Mouse (Mus musculus) heart, adult 18-20 months (tissue): ENCODE results near the gene Gng11. TPM values are rescaled to one million over a fixed set of nuclear protein-coding genes. Genes with fewer than 3 reads are reported as not detected.

Experiments used
- DNase-seq, 2 experiments: peaks; one replicate each; pipeline ENCODE4 v3.0.0; 2021 to 2022; ENCODE audit warnings: mixed read lengths in 1 of 2
- long read RNA-seq, 2 experiments: library from polyadenylated mRNA; stranded (forward); transcript quantifications; one replicate each; pipeline ENCODE4 v2.0.0; 2021
- total RNA-seq, 2 experiments: library from RNA; stranded (reverse); gene quantifications; 2 replicates each; pipeline ENCODE4 v1.2.3; 2021

Gng11 gene
- total RNA-seq, result 10 to 100 TPM; 46.4 to 64.5 TPM
- long read RNA-seq, experiment 1, transcript Gng11-201 (2 exons, 919 nt), result major isoform, 84 of 108 reads
- long read RNA-seq, experiment 1, partial matches to known transcripts, result 24 of 108 reads
- long read RNA-seq, experiment 1, other reads (novel, unspliced or antisense), result 0 of 108 reads
- long read RNA-seq, experiment 2, transcript Gng11-201 (2 exons, 919 nt), result major isoform, 32 of 44 reads
- long read RNA-seq, experiment 2, partial matches to known transcripts, result 12 of 44 reads
- long read RNA-seq, experiment 2, other reads (novel, unspliced or antisense), result 0 of 44 reads

DNA sequence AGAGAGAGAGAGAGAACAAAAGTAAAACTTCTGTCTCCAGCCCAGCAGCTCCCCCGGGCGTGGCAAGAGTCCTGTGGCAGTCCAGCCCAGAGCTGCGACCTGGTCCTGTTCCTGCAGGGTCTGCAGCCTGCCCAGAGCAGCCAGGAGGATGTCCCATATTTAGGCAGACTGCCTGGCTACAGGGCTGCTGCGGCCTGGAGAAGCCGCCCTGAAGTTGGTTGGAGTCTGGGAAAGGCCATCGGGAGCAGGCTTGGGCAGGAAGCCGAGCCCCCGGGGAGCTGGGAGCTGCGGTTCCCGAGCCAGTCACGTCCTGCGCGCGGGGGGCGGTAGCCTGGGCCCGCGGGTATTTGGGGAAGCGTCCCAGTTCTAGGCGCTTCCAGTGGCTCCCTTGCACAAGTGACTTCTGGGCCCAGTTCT, at the start of gene Gng11:
TSS of gene Gng11 (plus strand) at position 15 of the 417 bp plus-strand sequence.
- peak; percentile 87 to 94 for DNase-seq

DNA sequence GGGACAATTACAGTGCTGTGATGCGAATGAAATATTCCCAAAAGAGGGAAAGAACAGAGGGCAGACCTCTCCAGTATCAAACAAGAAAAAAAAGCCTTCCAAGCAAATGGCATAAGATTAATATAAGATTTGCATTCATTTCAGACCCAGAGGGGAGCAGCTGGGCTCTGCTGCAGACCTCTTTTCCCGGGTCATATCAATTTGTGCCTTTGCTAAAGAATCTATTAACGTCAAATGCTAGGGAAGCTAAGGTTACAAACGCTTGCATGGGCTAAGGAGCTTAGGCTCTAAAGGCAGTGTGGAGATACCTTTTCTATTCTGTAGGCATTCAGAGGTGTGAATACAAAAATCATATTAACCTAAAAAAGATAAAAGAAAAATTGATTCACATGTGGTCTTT, 48.7 kb upstream of the Gng11 start:
- no peak for DNase-seq

DNA sequence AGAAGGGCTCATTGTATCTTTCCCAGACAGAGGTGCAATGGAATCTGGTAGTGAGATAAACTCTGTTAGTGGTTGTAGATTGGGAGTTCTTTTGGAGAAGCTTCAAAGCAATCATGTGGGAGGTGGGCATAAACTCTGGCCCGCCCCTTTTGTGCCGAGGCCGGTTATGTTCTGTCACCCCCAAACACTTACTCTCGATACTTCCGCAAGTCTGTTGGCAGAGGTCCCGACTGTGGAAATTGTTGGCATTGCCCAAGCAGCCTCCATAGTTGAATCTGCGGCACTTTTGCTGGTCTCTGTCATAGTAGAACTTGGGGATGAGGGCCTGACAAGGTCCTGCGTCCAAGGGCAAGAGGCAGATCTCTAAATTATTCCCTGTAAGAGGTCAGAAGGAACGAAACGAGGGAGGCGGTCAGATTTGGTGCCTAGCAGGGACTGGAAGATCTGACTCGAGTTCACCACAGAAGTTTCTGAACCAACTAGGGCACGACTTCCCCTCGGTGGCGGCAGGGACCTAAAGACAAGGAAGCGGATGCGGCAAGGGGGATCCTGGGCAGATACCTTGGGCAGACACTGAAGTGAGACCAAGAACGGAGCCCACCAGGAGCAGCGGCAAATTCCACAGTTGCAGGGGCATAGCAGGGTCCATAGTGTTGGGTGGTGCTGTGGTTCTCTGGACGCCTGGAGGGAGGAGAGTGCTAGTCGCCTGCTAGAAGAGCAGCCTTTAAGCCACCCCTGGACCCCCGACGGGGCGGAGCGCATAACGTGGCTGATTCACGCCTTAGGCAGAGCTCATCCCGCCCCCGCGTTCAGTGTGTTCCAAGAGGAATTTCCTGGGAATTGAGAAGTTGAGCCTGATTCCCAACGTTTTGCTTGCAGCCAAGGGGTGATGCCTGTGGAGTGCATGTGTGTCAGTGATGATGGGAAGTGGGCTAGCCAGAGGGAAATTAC, 35.8 kb upstream of the Gng11 start:
- DNase-seq, result peak; percentile 47 to 60

DNA sequence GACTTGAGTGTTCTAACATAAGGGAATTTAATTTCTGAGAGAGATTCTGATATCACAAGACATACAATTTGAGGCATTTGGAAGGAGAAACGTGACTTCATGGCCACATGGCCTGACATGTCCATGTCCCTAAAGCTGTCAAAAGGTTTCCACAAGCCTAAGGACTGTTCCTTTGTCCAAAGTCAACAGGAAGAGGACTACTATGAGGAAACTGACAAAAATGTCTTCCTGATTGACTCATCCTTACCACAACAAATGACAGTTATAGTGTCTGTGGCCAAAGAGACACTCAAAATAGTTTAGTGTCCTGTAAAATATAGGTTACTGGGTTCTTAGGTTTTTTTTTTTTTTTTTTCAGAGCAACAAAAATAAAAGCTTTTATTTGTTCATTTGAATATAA, 30.0 kb upstream of the Gng11 start:
- DNase-seq, result no peak

DNA sequence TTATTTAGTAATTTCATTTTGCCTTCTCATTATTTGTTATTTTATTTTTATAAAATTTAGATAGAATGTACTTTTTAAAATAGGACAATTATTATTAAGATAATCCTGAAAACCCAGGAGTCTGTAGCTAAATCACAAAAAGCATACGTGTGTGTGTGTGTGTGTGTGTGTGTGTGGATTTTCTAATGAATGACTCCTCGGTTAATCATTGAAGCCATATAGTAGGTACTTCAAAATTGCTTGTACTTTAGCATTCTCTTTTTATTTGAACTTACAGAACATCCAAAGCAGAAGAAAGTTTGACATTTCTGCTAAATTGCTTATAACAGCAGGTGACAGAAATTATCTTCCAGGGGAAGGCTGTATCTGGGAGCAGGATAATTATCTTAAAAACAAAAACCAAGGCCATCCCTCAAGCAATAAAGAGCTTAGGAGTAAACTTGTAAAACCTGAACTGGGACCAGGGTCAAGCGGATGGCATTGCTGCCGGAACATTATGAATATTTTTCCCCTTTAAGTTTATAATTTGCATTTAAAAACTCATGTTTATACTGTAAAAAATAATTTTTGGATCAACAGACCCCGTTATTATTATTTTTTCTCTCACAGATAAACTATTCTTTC, 20.9 kb upstream of the Gng11 start:
- DNase-seq, result no peak

DNA sequence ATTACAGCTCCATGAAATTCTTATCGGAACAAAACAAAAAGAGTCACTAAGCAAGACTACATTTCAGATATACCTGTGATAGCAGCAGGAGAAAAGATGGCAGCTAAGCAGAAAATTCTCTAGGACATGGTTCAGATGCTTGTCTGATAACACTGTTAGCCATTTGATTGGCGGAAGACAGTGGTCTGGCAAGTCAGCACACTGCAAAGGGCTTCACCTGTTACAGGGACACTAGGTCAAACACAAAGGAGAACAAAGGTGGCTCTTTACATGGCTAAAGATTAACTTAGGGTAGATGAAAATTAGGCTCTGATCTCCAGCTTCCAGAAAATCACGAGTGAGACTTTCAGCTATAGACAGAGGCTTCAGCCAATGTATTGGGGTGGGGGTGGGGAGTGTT, 15.0 kb upstream of the Gng11 start, which contains the start of gene Tfpi2:
TSS of gene Tfpi2 (minus strand) at position 170 of the 400 bp plus-strand sequence.
- no peak for DNase-seq

DNA sequence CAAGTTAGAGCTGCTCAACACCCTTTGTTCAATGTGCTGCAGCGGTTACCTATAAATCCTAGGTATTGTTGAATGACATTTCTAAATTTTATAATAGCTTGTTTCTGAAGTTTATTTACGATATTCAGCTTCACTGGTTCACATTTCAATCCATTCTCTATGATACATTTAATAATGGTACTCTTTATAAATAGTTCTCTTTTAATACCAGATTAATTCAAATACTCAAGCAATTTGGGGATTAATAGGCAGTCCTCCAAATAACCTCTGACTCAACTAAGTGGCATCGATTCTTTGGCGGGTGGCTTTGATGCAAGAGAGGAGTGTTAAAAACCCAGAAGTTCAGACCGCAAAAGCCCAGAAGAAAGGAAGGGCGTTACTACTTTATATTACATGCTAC, 10.2 kb upstream of the Gng11 start, which contains the start of gene Gngt1:
TSS of gene Gngt1 (plus strand) at position 301 of the 400 bp plus-strand sequence.
- DNase-seq, result no peak

DNA sequence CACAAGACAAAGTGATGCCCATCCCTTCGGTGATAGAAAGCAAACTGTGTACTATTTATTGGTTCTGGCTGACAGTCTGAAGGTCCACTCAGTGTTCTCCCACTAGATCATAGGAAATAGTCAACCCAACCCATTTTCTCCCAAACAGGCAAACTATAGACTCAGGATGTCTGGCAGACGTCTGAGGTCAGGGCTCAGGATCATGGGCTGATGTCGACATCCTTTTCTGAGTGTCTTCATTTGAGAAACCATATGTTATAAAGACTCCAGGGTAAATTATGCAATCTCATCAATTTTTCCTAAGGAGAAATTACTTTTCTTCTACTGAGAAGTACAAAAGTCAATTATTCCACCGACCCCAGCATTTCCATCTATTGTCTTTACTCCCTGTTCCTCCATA, 5.6 kb upstream of the Gng11 start:
- no peak for DNase-seq

DNA sequence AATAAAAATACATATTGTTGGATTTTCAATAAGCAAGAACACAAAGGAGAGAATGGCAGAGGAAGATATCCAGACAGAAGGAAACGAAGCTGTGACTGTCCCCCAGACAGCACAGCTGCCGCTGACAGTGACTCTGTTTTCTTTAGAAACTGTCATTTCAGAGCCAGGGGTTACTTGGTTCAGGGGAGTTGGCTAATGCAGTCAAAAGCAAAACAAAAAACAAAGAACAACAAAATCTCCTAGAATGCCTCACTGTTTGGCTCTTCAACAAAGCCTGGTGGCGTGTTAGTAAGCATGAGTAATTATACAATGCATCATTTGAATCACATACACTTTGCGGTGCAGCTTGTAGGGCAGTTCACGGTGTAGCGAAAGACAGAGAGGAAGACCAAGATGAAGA, 4.4 kb upstream of the Gng11 start:
- no peak for DNase-seq

DNA sequence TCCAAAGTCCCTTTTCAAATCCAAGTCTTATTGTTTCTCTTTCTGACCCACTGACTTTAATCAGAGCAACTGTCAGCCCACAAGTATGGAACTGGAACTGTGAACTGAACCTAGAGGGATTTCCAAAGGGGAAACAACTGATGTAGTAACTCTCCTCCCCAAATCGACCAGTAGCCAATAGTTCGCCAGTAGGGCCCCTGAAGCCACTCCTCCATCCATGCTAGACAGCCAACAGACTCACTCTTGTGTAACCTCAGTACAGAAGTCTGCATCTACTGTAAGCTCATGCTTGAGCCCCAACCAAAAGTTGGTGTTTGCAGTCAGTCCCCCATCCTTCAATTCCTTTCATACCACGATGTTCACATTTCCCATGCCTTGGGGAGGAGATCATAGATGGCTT, 3.0 kb upstream of the Gng11 start:
- DNase-seq, result no peak

DNA sequence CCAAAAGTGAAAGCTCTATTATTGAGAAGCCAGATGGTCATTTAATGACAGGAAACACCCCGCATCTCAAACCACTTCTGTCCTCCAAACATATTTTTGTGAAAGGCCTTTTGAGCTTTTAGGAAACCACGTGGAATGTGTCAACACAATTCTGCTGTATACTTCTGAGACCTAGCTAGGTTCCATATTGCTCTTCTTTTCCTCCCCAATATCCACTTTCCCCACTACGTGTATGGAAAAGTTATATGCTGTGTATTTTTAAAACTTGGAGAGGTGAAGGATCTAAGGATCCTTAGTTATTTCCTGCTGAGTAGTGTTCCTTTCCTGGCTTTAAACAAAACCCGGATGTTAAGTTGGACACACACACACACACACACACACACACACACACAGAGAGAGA, 259 bp upstream of the Gng11 start:
- DNase-seq, result peak in 1 of 2 experiments; percentile 45

DNA sequence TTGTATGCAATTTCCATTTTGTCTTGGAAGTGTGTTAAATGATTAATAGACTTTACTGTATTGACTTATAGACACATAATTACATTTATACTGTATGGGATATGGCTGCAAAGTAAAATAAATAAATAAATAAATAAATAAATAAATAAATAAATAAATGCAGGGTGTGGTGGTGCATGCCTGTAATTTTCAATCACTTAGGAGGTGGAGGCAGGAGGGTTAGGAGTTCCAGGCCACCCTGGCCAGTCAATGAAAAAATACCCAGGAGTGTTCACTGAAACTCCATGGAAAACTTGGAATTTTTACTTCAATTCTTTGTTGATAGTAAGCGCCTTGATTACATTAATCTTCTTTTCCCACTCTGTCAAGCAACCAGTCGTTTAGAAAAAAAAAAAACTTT, 1.1 kb downstream of the Gng11 start:
- DNase-seq, result no peak

DNA sequence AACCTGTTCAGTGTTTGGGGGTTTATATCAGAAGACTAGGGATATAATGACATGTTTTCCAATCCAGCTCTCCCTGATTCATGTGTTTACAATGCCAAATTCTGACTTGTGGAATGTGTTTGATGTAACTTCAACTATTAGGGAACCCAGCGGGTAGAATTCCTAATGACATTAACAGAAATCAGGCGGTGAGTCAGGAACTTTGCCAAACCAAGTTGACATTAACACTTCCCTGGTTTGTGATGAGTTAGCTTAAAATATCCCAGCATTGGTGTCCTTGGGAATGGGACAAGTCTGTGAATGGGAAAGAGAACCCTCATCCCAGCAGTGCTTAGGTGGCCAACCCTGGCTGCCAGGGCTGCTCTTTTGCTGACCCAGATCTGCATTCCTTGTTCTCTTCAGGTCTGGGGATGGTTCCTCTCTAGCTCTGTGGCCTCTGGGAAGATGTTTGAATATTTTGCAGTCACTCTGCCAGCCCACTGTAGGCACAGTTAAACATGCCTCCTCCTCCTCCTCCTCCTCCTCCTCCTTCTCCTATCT, 4.9 kb downstream of the Gng11 start:
- DNase-seq, result peak; percentile 43 to 68

DNA sequence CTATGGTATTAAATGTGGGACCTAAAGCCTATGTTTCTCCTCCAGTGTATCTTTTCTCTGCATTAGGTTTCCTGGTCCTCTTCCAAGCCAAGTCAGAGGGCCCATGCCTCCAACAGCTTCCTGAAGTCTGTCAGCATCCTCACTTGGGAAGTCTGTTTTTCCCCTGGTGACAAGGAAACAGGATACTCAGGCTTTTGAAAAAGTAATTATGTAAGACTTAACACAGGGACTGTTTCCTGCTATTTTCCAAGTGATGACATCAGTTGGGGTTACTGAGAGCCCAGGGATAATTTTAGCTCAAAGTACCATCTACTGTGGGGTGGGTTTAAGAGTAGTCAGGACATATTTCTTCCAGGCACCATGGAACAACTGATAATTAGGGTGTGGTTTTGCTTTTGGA, 5.8 kb downstream of the Gng11 start:
- peak; percentile 32 to 73 for DNase-seq

DNA sequence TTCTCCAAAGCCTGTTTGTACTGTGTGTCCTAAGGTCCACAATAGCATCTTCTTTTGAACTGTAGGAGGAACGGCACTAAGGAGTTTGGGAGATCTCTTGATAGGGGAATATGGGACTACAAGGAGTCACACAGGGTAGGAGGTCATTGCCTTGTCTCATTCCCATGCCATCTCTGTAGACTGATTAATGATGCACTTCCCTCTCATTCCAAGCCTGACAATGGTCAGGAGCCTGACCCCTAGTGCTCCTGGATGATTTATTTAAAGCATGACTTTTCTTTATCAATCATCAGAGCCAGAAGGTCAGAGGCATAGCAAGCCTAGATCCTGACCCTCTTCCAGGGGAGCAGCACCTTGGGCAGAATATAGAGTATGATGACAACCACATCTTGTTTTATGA, 18.9 kb downstream of the Gng11 start:
- DNase-seq, result no peak

DNA sequence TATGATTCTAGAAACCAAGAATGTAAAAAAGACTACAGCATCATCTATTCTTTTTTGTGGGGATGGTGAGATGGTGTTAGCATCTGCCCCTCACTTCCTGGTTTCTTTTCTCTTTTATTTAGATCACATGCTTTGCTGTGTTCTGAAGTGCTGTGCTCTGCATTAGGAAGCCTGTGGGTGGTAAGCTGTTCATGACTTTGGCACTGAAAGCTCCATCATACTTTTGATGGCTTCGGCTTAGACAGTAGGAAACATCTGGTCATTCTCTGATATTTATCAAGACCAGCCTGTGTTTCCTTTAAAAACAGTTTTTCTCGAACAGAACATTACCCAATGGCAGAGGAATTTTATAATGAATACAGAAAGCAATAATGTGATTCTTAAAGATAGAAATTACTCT, 22.7 kb downstream of the Gng11 start:
- no peak for DNase-seq

DNA sequence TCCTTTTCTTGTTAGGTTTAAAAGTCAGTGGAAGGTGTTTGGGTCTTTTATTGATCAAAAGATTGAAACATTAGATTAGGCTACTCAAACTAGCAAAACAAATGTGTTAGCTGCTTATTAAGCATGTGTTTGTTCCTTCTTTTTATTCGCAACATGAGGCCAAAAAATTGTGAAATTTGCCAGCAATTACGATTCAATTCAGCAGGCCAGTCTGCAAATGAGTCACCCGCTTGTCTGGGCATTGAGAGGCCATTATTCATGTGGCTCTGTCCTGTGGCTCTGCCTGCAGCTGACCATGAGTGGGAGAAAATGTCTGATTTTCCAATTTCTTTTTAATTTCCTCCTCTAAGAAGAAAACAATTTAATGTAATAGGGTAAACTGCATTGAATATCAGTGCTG, 27.3 kb downstream of the Gng11 start:
- DNase-seq, result no peak

DNA sequence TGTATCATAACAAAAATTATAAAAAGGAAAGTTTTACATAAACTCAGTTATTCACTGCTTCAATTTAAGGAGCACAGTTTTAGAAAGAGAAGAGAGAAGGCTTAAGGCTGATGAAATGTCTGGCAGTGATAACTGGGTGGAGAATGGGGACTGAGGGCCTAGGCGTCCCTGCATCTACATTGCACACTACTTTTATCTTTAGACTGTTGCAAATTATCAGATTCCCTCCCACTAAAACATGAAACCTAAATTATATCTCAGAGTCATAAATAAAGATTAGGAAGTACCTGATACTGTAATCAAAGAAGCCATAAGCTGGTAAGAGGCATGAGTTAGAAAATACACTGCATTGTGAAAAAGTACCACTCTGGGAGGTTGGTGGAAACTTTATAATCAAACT, 38.1 kb downstream of the Gng11 start:
- no peak for DNase-seq

DNA sequence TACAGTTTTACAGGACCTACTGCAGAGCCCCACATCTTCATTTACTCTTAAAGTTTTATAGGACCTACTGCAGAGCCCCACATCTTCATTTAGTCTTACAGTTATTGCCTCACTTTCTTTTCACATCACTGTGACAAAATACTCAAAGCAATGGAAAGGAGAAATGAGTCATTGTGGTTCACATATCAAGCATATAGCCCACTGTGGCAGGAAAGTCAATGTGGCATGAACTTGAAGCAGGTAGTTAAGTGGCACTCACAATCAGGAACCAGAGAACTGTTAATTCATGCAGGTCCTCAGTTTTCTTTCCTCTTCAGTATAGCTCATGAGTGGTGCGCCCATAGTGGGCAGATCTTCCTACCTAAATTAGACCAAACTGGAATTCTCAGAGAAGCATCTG, 43.5 kb downstream of the Gng11 start:
- no peak for DNase-seq

DNA sequence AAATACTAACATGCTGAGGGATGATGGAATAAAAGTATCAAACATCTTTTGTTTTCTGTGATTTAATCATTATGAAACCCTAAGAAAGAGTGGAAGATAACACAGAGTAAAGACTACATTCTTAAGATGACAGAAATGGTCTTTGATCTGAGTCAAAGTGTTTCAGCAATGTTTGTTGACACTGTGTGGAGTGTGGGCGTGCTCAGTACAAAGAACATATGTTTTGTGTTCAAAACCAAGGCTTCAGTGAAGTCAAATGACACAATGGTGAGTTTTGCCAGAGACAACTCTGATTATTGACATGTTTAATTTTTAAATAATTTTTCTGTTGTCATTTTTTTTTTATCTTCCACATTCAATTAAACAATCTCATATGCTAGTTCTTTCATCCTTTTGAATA, 49.1 kb downstream of the Gng11 start:
- no peak for DNase-seq

DNA sequence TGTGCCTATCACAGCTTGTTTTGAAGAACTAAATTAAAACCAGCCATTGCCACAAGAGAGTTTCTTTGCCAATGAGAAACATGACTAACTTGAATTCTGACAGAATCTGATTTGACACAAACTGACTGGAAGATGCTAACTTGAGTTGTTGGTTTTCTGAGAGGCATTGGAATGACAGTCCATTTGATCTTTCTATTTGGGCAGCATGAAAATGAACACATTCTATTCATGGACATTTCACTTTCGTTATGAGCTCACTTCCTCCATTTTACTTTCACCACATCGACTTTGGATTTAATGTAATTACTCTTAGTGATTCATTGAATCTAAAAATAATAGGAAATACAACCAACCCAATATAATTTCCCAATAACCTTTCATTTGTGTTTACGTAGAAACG, 50.7 kb downstream of the Gng11 start:
- no peak for DNase-seq
